Mouse (Mus musculus) adrenal gland (tissue): Measurements from ENCODE around the gene Pnkd.
"Not testable (repeated sequence)": the region's sequence is repeated elsewhere in the genome, so short reads cannot be mapped to it uniquely, and the experiment has no call there.

Experiments used
- intact Hi-C: fragments of 180-260 bp; cut with DNase I; formaldehyde crosslinking; loops from one replicate; pipeline ENCODE4 v1.15.1; 2025

Gene Pnkd

GRCm38 (mm10) chr1:74385064-74385463 lies 100.3 kb downstream of the Pnkd start:
- intact Hi-C loops, result no loop called here

GRCm38 (mm10) chr1:74385531-74385930 lies 100.8 kb downstream of the Pnkd start:
- intact Hi-C loops, result no loop called here

GRCm38 (mm10) chr1:74386363-74386713 lies 101.6 kb downstream of the Pnkd start:
- intact Hi-C loops, result no loop called here

- intact Hi-C loops, result no loop called here
Observed at GRCm38 (mm10) chr1:74386714-74387385, 102.1 kb downstream of the Pnkd start.

- intact Hi-C loops, result no loop called here
Observed at GRCm38 (mm10) chr1:74387386-74387988, 102.8 kb downstream of the Pnkd start.

GRCm38 (mm10) chr1:74388398-74388920 lies 103.7 kb downstream of the Pnkd start:
- intact Hi-C loops, result no loop called here

- intact Hi-C loops, result no loop called here
Observed at GRCm38 (mm10) chr1:74389831-74390286, 105.1 kb downstream of the Pnkd start.

GRCm38 (mm10) chr1:74390287-74390906 lies 105.7 kb downstream of the Pnkd start:
- intact Hi-C loops, result no loop called here

- intact Hi-C loops, result no loop called here
Observed at GRCm38 (mm10) chr1:74390924-74391748, 106.4 kb downstream of the Pnkd start, which contains the start of gene Ctdsp1. TSS of gene Ctdsp1 (plus strand) at chr1:74391509.

GRCm38 (mm10) chr1:74391844-74392441 lies 107.2 kb downstream of the Pnkd start:
- intact Hi-C loops, result no loop called here

GRCm38 (mm10) chr1:74392446-74392994 lies 107.8 kb downstream of the Pnkd start:
- intact Hi-C loops, result no loop called here

GRCm38 (mm10) chr1:74393010-74393409 lies 108.3 kb downstream of the Pnkd start:
- intact Hi-C loops, result no loop called here

- intact Hi-C loops, result no loop called here
Observed at GRCm38 (mm10) chr1:74393697-74394096, 109.0 kb downstream of the Pnkd start.

- intact Hi-C loops, result no loop called here
Observed at GRCm38 (mm10) chr1:74394311-74394710, 109.6 kb downstream of the Pnkd start.

- intact Hi-C loops, result no loop called here
Observed at GRCm38 (mm10) chr1:74394858-74395257, 110.1 kb downstream of the Pnkd start.

- intact Hi-C loops, result no loop called here
Observed at GRCm38 (mm10) chr1:74395290-74395689, 110.6 kb downstream of the Pnkd start.

GRCm38 (mm10) chr1:74396456-74397222 lies 111.9 kb downstream of the Pnkd start:
- intact Hi-C loops, result not testable (repeated sequence)

GRCm38 (mm10) chr1:74397268-74397918 lies 112.7 kb downstream of the Pnkd start:
- intact Hi-C loops, result no loop called here

GRCm38 (mm10) chr1:74397919-74398451 lies 113.3 kb downstream of the Pnkd start:
- intact Hi-C loops, result no loop called here
